In the genomic region with DNA sequence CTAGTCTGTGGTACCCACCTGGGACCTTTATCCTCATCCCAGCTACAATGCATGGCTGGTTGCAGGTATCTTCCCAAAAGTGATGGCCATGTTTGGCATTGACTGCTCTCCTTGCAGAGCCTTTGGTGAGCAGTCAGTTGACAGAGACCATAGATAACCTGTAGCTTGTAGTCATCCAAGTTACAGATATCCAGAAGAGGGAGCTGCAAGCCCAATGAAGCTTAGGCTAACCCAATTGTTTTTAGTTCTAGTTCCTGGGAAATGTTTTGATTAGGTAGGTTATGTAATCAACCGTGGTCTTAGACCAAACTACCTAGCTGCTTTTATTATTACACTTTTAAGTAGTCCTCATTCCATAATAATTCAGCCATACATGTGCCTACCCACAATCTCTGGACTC, we compare ENCODE assay signal across 1 mouse cellular context.
TF ChIP-seq lines count a peak whose summit lies in the region.

No protein-coding gene starts in this region.

TF ChIP-seq in CH12.LX, 34 proteins besides CTCF, POLR2A, EP300 and RAD21 (continued from another document):
- TF ChIP-seq GABPA (IDR thresholded peaks at IDR 0.05; ENCODE audit: insufficient replicate concordance, low read depth, low read length) (no peak), USF1 (IDR thresholded peaks at IDR 0.05; ENCODE audit: low read depth, low read length) (no peak)
